Mouse (Mus musculus): Measurements from ENCODE around the gene Gm14124.
A peak's percentile ranks its signal among the peaks of the same experiment; 100 is the strongest.
"Not testable (repeated sequence)": the region's sequence is repeated elsewhere in the genome, so short reads cannot be mapped to it uniquely, and the experiment has no call there.

The Gm14124 gene

GRCm38 (mm10) chr2:150257291-150257690 is at the start of gene Gm14124:
Gm14124 (plus strand) TSS chr2:150257517.
- not testable (repeated sequence) for DNase-seq

- peak; percentile 95 for DNase-seq
Observed at GRCm38 (mm10) chr2:150217600-150218362, 39.5 kb upstream of the Gm14124 start, which contains the start of gene Zfp937. Zfp937 (plus strand) TSS chr2:150218073.

- DNase-seq = not testable (repeated sequence)
Observed at GRCm38 (mm10) chr2:150218363-150218725, 39.0 kb upstream of the Gm14124 start.

- DNase-seq = not testable (repeated sequence)
Observed at GRCm38 (mm10) chr2:150223263-150223662, 34.1 kb upstream of the Gm14124 start.

GRCm38 (mm10) chr2:150243211-150243610 is 14.1 kb upstream of the Gm14124 start:
- DNase-seq = peak; percentile 76

- DNase-seq = not testable (repeated sequence)
Observed at GRCm38 (mm10) chr2:150255491-150255890, 1.8 kb upstream of the Gm14124 start, which contains the start of gene Gm21994. Gm21994 (minus strand) TSS chr2:150255591.

GRCm38 (mm10) chr2:150256861-150257260 is 456 bp upstream of the Gm14124 start:
- not testable (repeated sequence) for DNase-seq

- no peak for DNase-seq
Observed at GRCm38 (mm10) chr2:150293669-150294068, 36.4 kb downstream of the Gm14124 start.

GRCm38 (mm10) chr2:150299096-150299495 is 41.8 kb downstream of the Gm14124 start:
- no peak for DNase-seq

- no peak for DNase-seq
Observed at GRCm38 (mm10) chr2:150307183-150307773, 50.0 kb downstream of the Gm14124 start.

GRCm38 (mm10) chr2:150310952-150311884 is 53.9 kb downstream of the Gm14124 start:
- DNase-seq = peak; percentile 96

GRCm38 (mm10) chr2:150316140-150316539 is 58.8 kb downstream of the Gm14124 start:
- DNase-seq = no peak

- DNase-seq = no peak
Observed at GRCm38 (mm10) chr2:150318973-150319372, 61.7 kb downstream of the Gm14124 start.

Data from kidney, adult 9 months (tissue).